Mouse (Mus musculus) embryonic facial prominence, embryonic 13.5 days (tissue): ENCODE measurements around the gene Slc22a14. TPM values are rescaled to one million over a fixed set of nuclear protein-coding genes. Genes with fewer than 3 reads are reported as not detected.

Source experiments
- ATAC-seq: fragments of 200-750 bp; cut with Nextera tagmentation; 2 replicates; pipeline ENCODE4 v1.8.0; 2017; ENCODE audit warnings: low read depth; ENCODE audit not compliant: insufficient number of reproducible peaks, insufficient read depth, low FRiP score, low TSS enrichment
- H3K27ac ChIP-seq: fragments of 300-500 bp; sonication (generic); 2 replicates; pipeline ENCODE4 v1.5.1; 2015; ENCODE audit warnings: moderate library complexity, mild to moderate bottlenecking, inconsistent platforms
- H3K27me3 ChIP-seq: fragments of 300-500 bp; sonication (generic); 2 replicates; pipeline ENCODE4 v1.6.1; 2015; ENCODE audit warnings: mild to moderate bottlenecking, inconsistent platforms
- H3K36me3 ChIP-seq: fragments of 300-500 bp; sonication (generic); 2 replicates; pipeline ENCODE4 v1.6.1; 2015; ENCODE audit warnings: mild to moderate bottlenecking, inconsistent platforms
- H3K4me1 ChIP-seq: fragments of 300-500 bp; sonication (generic); 2 replicates; pipeline ENCODE4 v1.6.1; 2015; ENCODE audit warnings: inconsistent platforms
- H3K4me2 ChIP-seq: fragments of 300-500 bp; sonication (generic); 2 replicates; pipeline ENCODE4 v1.6.1; 2015; ENCODE audit warnings: moderate library complexity, mild to moderate bottlenecking, inconsistent platforms
- H3K4me3 ChIP-seq: fragments of 300-500 bp; sonication (generic); 2 replicates; pipeline ENCODE4 v1.5.1; 2015; ENCODE audit warnings: mild to moderate bottlenecking, inconsistent platforms
- H3K9ac ChIP-seq: fragments of 300-500 bp; sonication (generic); 2 replicates; pipeline ENCODE4 v1.6.1; 2015; ENCODE audit warnings: mild to moderate bottlenecking, inconsistent platforms
- H3K9me3 ChIP-seq: fragments of 300-500 bp; sonication (generic); 2 replicates; pipeline ENCODE4 v1.6.1; 2016; ENCODE audit warnings: inconsistent platforms
- whole genome bisulfite sequencing: fragments of 180-500 bp; shearing (Covaris S2); methylation state at CpG from one replicate; pipeline ENCODE4 v1.1.7; 2015; ENCODE audit warnings: mixed read lengths; 5-methylcytosine and 5-hydroxymethylcytosine counted together
- polyA plus RNA-seq: library from polyadenylated mRNA; unstranded; fragments of >200 nt; fragmentation: Nextera tagmentation; extraction: Ambion mirVana; gene quantifications from 2 replicates; pipeline ENCODE4 v1.2.1, GENCODE M21; 2015

The Slc22a14 gene
- polyA plus RNA-seq, 1 experiment from 2014 or later: not detected

DNA sequence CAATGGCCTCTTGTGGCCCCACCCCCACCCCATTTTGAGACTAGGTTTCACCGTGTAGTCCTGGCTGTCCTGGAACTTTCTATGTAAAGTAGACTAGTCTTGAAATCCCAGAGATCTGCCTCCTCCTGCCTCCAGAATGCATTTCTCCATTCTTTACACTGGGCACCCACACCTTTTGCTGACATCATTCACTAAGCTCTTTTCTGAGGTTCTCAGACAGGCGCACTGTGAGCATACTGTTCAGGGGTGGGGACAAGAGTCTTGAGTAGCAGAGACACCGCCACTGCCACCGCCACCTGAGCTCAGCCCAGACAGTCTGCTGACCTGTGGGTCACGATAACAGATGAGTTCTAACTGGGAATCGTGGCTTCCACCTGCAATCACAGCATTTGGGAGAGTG, 9.4 kb downstream of the Slc22a14 start:
- 70% methylated on average over 6 of the region's 6 CpGs for WGBS
- Histone ChIP-seq H3K27ac (no peak overlapping the region), H3K9ac (no peak overlapping the region), H3K9me3 (no peaks in the 10 kb centered on the region), H3K27me3 (peaks cover 3% of the 10 kb centered on the region; the same call in 1 of the 2 replicates), H3K4me1 (peaks cover 6% of the 10 kb centered on the region), H3K4me3 (no peak overlapping the region), H3K4me2 (no peak overlapping the region), H3K36me3 (peaks cover 9% of the 10 kb centered on the region)
- ATAC-seq: no peak

DNA sequence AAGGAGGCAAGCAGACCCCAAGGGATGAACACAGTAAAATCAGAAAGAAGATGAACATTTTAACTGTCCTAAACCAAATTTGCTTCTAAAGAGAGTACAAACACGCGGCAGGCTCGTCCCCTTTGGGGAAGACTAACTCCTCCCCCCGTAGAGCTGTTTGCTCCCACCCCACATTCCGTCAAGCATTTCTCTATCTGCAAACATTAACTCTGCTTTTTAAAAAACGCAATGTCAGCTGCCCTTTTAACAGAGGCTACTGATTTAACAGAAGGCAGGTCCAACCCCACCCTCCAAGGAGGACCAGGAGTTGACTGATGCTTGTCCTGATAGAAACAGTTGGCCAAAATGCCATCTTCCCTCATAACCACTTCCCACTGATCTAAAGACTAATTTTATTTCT, 11.4 kb downstream of the Slc22a14 start:
- Histone ChIP-seq H3K4me1 (peaks cover 6% of the 10 kb centered on the region), H3K9me3 (no peaks in the 10 kb centered on the region), H3K27ac (no peak overlapping the region), H3K27me3 (peaks cover 3% of the 10 kb centered on the region; the same call in 1 of the 2 replicates), H3K4me2 (no peak overlapping the region), H3K4me3 (no peak overlapping the region), H3K9ac (no peak overlapping the region), H3K36me3 (peaks cover 19% of the 10 kb centered on the region)
- whole genome bisulfite sequencing: 81% methylated on average over 6 of the region's 6 CpGs
- no peak for ATAC-seq

DNA sequence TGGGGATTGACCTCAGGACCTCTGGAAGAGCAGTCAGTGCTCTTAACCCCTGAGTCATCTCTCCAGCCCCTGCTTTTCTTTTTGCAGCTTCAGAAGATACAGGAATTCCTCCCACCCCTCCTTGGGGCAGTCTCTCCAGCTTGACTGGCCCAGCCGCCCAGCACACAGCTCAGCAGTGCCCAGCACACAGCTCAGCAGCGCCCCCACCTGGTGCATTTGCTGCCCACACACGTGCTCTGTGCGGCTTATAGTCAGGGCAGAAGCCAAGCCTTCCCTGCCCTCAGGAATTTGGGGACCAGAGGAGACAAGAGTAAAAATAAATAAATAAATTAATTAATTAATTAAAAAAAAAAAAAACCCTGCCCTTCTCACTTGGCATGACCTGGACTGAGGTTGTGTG, 13.3 kb downstream of the Slc22a14 start:
- WGBS: 32% methylated on average over 4 of the region's 4 CpGs
- no peak overlapping the region for H3K27ac ChIP-seq
- no peak for ATAC-seq

DNA sequence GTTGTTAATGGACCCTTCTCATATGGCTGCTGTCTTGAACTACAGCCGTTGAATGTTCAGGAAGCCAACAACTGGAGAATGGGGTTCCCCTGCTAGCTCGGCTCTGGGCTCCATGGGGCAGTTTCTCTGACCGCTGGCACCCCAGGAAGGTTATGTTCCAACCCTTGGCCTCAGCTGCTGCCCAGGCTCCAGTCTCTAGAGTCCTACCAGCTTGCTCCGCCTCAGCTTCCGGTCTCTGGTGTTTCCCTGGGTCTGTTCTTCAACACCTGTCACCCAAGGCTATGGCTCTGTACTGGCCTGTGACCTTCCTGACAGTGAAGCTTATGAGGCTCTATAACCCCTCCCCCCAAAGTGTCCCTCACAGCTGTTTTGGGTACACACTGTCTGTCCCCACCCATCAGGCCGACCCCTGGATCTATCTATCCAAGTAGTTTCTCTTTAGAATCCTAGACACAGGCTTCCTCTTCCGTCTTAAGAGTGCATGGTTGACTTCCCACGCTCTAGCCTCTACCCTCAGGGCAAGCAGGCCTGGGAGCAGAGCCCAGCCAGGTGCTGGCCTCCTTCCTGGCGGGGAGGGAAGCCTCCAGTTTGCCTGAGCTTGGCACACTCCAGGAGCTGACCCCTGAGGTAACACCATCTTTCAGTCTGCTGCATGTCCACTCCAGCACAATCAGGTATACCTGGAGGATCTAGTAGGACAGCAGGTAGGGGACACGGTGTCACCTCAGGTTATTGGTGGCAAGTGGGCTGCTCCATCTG, 14.2 kb downstream of the Slc22a14 start:
- H3K4me3 ChIP-seq: no peak overlapping the region
- H3K36me3 ChIP-seq: peaks cover 45% of the 10 kb centered on the region
- H3K4me1 ChIP-seq: no peaks in the 10 kb centered on the region
- no peak overlapping the region for H3K9ac ChIP-seq
- no peaks in the 10 kb centered on the region for H3K27me3 ChIP-seq
- no peaks in the 10 kb centered on the region for H3K9me3 ChIP-seq
- H3K4me2 ChIP-seq: no peak overlapping the region
- WGBS: 87% methylated on average over 10 of the region's 10 CpGs
- no peak for ATAC-seq
- no peak overlapping the region for H3K27ac ChIP-seq

More for the DNA sequence above, 13.3 kb downstream of the Slc22a14 start:
- peaks cover 35% of the 10 kb centered on the region for H3K36me3 ChIP-seq
- H3K9me3 ChIP-seq: no peaks in the 10 kb centered on the region
- no peaks in the 10 kb centered on the region for H3K27me3 ChIP-seq
- H3K4me3 ChIP-seq: no peak overlapping the region
- H3K4me2 ChIP-seq: no peak overlapping the region
- no peak overlapping the region for H3K9ac ChIP-seq
- H3K4me1 ChIP-seq: no peaks in the 10 kb centered on the region

GRCm38 (mm10) chr9:119350531-119350930, 14.8 kb downstream of the Slc22a14 start:
- Histone ChIP-seq H3K27ac (no peak overlapping the region), H3K36me3 (peaks cover 51% of the 10 kb centered on the region), H3K9me3 (no peaks in the 10 kb centered on the region), H3K27me3 (no peaks in the 10 kb centered on the region), H3K4me3 (no peak overlapping the region), H3K4me2 (no peak overlapping the region), H3K4me1 (no peaks in the 10 kb centered on the region), H3K9ac (no peak overlapping the region)
- whole genome bisulfite sequencing: 84% methylated on average over 3 of the region's 3 CpGs
- ATAC-seq: no peak

DNA sequence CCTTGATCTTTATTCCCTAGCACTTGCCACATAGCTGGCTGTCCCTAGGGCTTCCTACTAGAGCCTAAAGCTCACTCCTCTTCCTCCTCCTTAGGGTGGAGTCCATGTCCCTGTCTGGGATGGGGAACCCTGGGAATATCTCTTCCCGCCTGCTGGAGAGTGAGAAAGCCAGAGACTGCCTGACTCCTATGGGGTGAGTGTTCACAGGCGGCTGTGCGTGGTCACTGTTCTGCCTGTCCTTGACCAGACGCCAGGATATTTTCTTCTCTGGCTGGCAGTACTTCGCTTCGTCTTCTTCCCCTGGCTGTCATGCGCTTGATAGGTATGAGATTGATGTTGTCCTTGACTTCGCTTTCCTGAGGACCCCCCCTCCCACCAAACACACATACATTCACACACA, 19.0 kb downstream of the Slc22a14 start:
- Histone ChIP-seq H3K4me2 (no peak overlapping the region), H3K27me3 (no peaks in the 10 kb centered on the region), H3K9me3 (no peaks in the 10 kb centered on the region), H3K4me1 (peaks cover 12% of the 10 kb centered on the region), H3K4me3 (no peak overlapping the region), H3K27ac (no peak overlapping the region), H3K36me3 (peaks cover 74% of the 10 kb centered on the region), H3K9ac (no peak overlapping the region)
- no peak for ATAC-seq
- WGBS: 91% methylated on average over 8 of the region's 8 CpGs

DNA sequence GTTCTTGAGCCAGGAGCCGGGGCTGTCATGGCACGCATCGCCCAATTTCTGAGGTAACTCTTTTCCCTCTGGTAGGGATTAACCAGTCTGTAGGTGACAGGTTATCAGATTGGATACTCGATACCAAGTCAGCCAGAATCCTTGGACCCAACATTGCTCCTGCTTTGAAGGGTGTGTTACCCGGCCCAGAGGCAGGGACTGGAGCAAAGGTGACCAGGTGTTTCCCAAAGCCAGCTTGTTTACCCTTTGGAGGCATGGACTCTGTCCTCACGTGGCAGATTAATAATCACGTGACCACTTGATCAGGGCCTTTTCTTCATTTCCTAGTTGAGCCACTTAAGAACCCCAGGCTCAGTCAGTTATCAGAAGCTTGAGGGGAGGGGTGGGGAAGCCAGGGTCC, 22.6 kb downstream of the Slc22a14 start:
- Histone ChIP-seq H3K4me3 (0 out of 2 replicates have a peak overlapping the region, but pooled peaks have one; percentile 85), H3K36me3 (peaks cover 49% of the 10 kb centered on the region), H3K4me2 (peak overlapping the region; percentile 81; the same call in 1 of the 2 replicates), H3K4me1 (peaks cover 24% of the 10 kb centered on the region), H3K27ac (no peak overlapping the region), H3K9me3 (no peaks in the 10 kb centered on the region), H3K9ac (0 out of 2 replicates have a peak overlapping the region, but pooled peaks have one; percentile 33), H3K27me3 (no peaks in the 10 kb centered on the region)
- ATAC-seq: no peak
- 84% methylated on average over 7 of the region's 7 CpGs for whole genome bisulfite sequencing

DNA sequence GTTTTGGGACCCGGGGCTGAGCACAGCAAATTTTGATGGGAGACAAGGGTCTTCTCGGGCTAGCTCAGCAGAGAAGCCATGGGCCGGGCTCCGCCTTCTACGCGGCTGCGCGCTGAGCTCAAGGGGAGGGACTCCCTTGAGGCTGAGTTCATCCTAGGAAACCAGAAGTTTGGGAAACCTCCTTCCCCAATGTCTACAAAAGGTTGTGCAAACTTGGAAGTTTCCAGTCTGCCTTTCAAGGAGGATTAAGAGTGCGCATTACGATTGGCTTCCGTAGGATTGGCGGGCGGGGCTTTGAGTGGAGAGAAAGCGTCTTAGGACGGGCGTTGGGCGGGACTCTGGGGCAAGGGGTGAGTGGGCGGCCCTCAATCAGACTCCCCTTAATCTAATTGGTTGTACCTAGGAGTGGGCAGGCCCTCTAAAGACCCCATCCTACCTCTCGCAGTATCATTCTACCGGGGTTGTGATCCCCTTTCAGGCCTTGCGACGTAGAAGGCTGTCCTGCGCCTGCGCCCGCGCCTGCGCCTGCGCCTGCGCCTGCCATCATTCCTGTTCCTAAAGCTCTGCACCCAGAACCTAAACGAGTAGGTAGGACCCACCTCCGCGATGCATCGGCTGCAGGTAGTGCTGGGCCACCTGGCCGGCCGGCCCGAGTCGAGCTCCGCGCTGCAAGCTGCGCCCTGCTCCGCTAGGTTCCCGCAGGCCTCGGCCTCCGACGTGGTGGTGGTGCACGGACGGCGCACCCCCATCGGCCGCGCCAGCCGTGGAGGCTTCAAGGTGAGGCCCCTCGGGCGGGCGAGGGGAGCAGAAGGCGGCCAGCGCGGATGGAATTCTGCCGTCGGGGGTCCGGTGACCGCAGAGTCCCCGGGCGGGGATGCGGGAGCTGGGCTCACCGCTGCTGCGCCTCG, 24.2 kb downstream of the Slc22a14 start, which contains the start of gene Myd88:
Myd88 (minus strand) TSS at position 503 of the 908 bp plus-strand sequence.
- peak within 1 kb of the TSS; percentile 85 for H3K4me3 ChIP-seq
- ATAC-seq: peak; percentile 98
- peak within 1 kb of the TSS; percentile 94 for H3K27ac ChIP-seq
- H3K9me3 ChIP-seq: no peaks in the 10 kb centered on the region
- under 1% methylated on average over 65 of the region's 68 CpGs for WGBS
- peaks cover 34% of the 10 kb centered on the region for H3K36me3 ChIP-seq
- peak within 1 kb of the TSS; percentile 87 for H3K9ac ChIP-seq
- H3K4me2 ChIP-seq: peak within 1 kb of the TSS; percentile 81
- peaks cover 24% of the 10 kb centered on the region for H3K4me1 ChIP-seq
- no peaks in the 10 kb centered on the region for H3K27me3 ChIP-seq

DNA sequence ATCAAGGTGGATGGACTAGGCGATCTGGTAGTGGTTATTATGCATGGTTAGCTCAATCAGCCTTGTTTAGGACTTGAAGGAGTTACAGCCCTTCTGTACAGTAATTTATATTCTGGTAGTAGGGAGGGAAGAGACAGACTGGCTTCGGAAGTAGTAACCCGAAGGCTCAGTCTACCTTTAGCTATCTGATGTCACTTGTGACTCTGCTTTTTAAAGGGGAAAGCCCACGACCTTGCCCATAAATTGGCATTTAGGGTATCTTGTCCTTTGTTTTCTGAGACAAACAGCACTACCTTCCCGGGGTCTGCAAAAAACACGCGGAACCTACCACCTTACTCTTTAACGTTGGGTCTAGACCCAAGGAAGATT, 25.2 kb downstream of the Slc22a14 start:
- Histone ChIP-seq H3K27ac (peak overlapping the region; percentile 94), H3K36me3 (peaks cover 24% of the 10 kb centered on the region), H3K4me2 (peak overlapping the region; percentile 81), H3K27me3 (no peaks in the 10 kb centered on the region), H3K4me1 (peaks cover 24% of the 10 kb centered on the region), H3K4me3 (peak overlapping the region; percentile 85), H3K9ac (peak overlapping the region; percentile 81), H3K9me3 (no peaks in the 10 kb centered on the region)
- no peak for ATAC-seq
- WGBS: 5% methylated on average over 8 of the region's 8 CpGs

GRCm38 (mm10) chr9:119339558-119340211, 25.7 kb downstream of the Slc22a14 start, which contains the start of gene Acaa1a:
Acaa1a (plus strand) TSS chr9:119339676.
- H3K4me1 ChIP-seq: peaks cover 24% of the 10 kb centered on the region
- no peaks in the 10 kb centered on the region for H3K27me3 ChIP-seq
- peak within 1 kb of the TSS; percentile 94 for H3K27ac ChIP-seq
- ATAC-seq: no peak
- H3K9me3 ChIP-seq: no peaks in the 10 kb centered on the region
- peak within 1 kb of the TSS; percentile 85 for H3K4me3 ChIP-seq
- peaks cover 19% of the 10 kb centered on the region for H3K36me3 ChIP-seq
- peak within 1 kb of the TSS; percentile 81 for H3K4me2 ChIP-seq
- H3K9ac ChIP-seq: peak within 1 kb of the TSS; percentile 81
- WGBS: under 1% methylated on average over 43 of the region's 43 CpGs

DNA sequence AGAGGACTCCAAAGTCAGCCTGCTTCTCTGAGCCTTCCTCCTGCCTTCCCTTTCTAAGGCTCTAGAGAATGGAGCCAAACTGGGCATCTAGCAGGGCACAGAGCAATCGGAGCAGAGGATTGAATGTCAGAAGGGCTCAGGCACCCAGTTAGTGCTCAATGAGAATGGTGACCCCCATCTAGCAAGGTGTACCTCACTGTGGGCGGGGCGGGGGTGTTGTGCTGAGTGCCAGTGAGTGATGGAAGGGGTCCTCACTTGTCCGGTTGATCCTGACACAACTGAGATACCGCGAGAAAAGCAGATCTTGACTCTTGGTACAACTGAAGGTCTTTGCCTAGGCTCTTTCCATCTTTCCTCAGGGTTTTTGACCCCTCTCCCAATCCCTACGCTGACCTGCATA, 26.2 kb downstream of the Slc22a14 start:
- H3K9ac ChIP-seq: peak overlapping the region; percentile 81
- 45% methylated on average over 7 of the region's 7 CpGs for WGBS
- no peaks in the 10 kb centered on the region for H3K27me3 ChIP-seq
- peaks cover 24% of the 10 kb centered on the region for H3K4me1 ChIP-seq
- H3K9me3 ChIP-seq: no peaks in the 10 kb centered on the region
- no peak for ATAC-seq
- no peak overlapping the region for H3K27ac ChIP-seq
- peak overlapping the region; percentile 85 for H3K4me3 ChIP-seq
- H3K36me3 ChIP-seq: peaks cover 13% of the 10 kb centered on the region
- H3K4me2 ChIP-seq: peak overlapping the region; percentile 81
